In genomic region chr7:98178560-98179231, GRCm38 (mm10) we compare ENCODE assay signal across 7 mouse cellular contexts. TPM values are rescaled to one million over a fixed set of nuclear protein-coding genes. Genes with fewer than 3 reads are reported as not detected.
DNase-seq lines count a peak whose midpoint lies in the region; ATAC-seq and TF ChIP-seq lines count a peak whose summit lies in the region.

No protein-coding gene starts in this region.

- no peak overlapping the region for H3K27ac ChIP-seq in MEL (ENCODE audit: control insufficient read depth, low read depth, low read length)
- H3K27ac ChIP-seq in hindbrain, embryonic 12.5 days: no peak overlapping the region
- peak overlapping the region; percentile 56 for H3K27ac ChIP-seq in liver, adult 2 months (replicated peaks; ENCODE audit: insufficient read depth, low read depth, low read length)
- peak overlapping the region; percentile 67 for H3K27ac ChIP-seq in stomach, postnatal 0 days (replicated peaks)

- no peak for TF ChIP-seq RAD21 in MEL (IDR thresholded peaks at IDR 0.05; ENCODE audit: low read depth, low read length)

- no peak for TF ChIP-seq POLR2A in MEL (IDR thresholded peaks at IDR 0.05; ENCODE audit: control insufficient read depth in 1 of 2, insufficient read depth in 1 of 2, low read depth in 1 of 2, low read length in 2 of 2, poor library complexity in 1 of 2)
- no peak for TF ChIP-seq POLR2A in liver, adult 2 months (IDR thresholded peaks at IDR 0.05; ENCODE audit: extremely low read depth, insufficient read depth, low read length)

- H3K79me2 ChIP-seq in C2C12 (ENCODE audit: control insufficient read depth, insufficient read depth): no peaks in the 10 kb centered on the region
- no peaks in the 10 kb centered on the region for H3K79me2 ChIP-seq in MEL (ENCODE audit: control insufficient read depth, insufficient read depth, low read length, poor library complexity)
- no peaks in the 10 kb centered on the region for H3K79me2 ChIP-seq in liver, adult 2 months (ENCODE audit: control insufficient read depth, insufficient read depth, low read length)

- WGBS in hindbrain, embryonic 12.5 days: 87% methylated on average over 5 of the region's 5 CpGs
- WGBS in liver, adult 2 months: 16% methylated on average over 5 of the region's 5 CpGs
- WGBS in stomach, postnatal 0 days: 72% methylated on average over 5 of the region's 5 CpGs

- peak overlapping the region; percentile 85 for H3ac ChIP-seq in C2C12 (ENCODE audit: control insufficient read depth, insufficient read length, low read depth)

- no peaks in the 10 kb centered on the region for H3K79me3 ChIP-seq in C2C12 (ENCODE audit: low read depth)

- H3K9me3 ChIP-seq in MEL (replicated peaks; ENCODE audit: insufficient read depth, low read length): no peaks in the 10 kb centered on the region
- H3K9me3 ChIP-seq in hindbrain, embryonic 12.5 days (replicated peaks): no peaks in the 10 kb centered on the region
- H3K9me3 ChIP-seq in stomach, postnatal 0 days (ENCODE audit: control insufficient read depth, low read length): no peaks in the 10 kb centered on the region

- H3K4me3 ChIP-seq in C2C12 (ENCODE audit: insufficient read depth, poor library complexity, severe bottlenecking) (peak overlapping the region; percentile 34), MEL (ENCODE audit: control insufficient read depth in 1 of 2, insufficient read depth in 1 of 2, low read depth in 2 of 2, low read length in 2 of 2) (peak overlapping the region; percentile 85 to 89)
- peak overlapping the region; percentile 77 for H3K4me3 ChIP-seq in hindbrain, embryonic 12.5 days
- peak overlapping the region; percentile 59 for H3K4me3 ChIP-seq in liver, adult 2 months (ENCODE audit: insufficient read depth, low read depth, low read length)
- peak overlapping the region; percentile 77 for H3K4me3 ChIP-seq in stomach, postnatal 0 days (ENCODE audit: low read depth, low read length)

- H3K4me1 ChIP-seq in MEL (ENCODE audit: control insufficient read depth in 1 of 2, insufficient read depth in 2 of 2, low read length in 2 of 2): 0 out of 4 replicates have a peak, but pooled peaks cover 0 to 3% of the 10 kb centered on the region in 2 experiments
- peaks cover 21% of the 10 kb centered on the region for H3K4me1 ChIP-seq in hindbrain, embryonic 12.5 days
- H3K4me1 ChIP-seq in liver, adult 2 months (ENCODE audit: control insufficient read depth, insufficient read depth, low read length): peaks cover 11% of the 10 kb centered on the region
- 0 out of 2 replicates have a peak, but pooled peaks cover 2% of the 10 kb centered on the region for H3K4me1 ChIP-seq in stomach, postnatal 0 days (replicated peaks; ENCODE audit: control insufficient read depth, insufficient read depth)

- no peak for TF ChIP-seq EP300 in MEL (IDR thresholded peaks at IDR 0.05; ENCODE audit: low read depth in 1 of 2, low read length in 2 of 2)
- no peak for TF ChIP-seq EP300 in stomach, postnatal 0 days (optimal IDR thresholded peaks at IDR 0.05)

- H3K36me3 ChIP-seq in C2C12 (ENCODE audit: control insufficient read depth, insufficient read depth): no peaks in the 10 kb centered on the region
- no peaks in the 10 kb centered on the region for H3K36me3 ChIP-seq in MEL (ENCODE audit: control insufficient read depth in 1 of 2, insufficient read depth in 2 of 2, low read length in 2 of 2)
- H3K36me3 ChIP-seq in hindbrain, embryonic 12.5 days: no peaks in the 10 kb centered on the region
- H3K36me3 ChIP-seq in liver, adult 2 months (ENCODE audit: control insufficient read depth, insufficient read depth, low read length): no peaks in the 10 kb centered on the region
- no peaks in the 10 kb centered on the region for H3K36me3 ChIP-seq in stomach, postnatal 0 days (ENCODE audit: control insufficient read depth, insufficient read depth, low read length)

- peak overlapping the region; percentile 77 for H3K4me2 ChIP-seq in hindbrain, embryonic 12.5 days (replicated peaks)
- peak overlapping the region; percentile 84 for H3K4me2 ChIP-seq in stomach, postnatal 0 days (replicated peaks; ENCODE audit: low read depth)

- DNase-seq in MEL (ENCODE audit: low read depth, low spot score): no peak
- DNase-seq in liver, adult 2 months (ENCODE audit: extremely low read depth, low read depth, low spot score): peak; percentile 86
- DNase-seq in stomach, postnatal 0 days (ENCODE audit: low spot score): peak; percentile 40
- DNase-seq in natural killer cell, adult 2 months (ENCODE audit: low spot score in 2 of 2): no peak
- no peak for DNase-seq in spleen, postnatal 36 days (ENCODE audit: low spot score in 2 of 2)

- 0 out of 2 replicates have a peak, but pooled peaks have one; percentile 21 for ATAC-seq in hindbrain, embryonic 12.5 days (ENCODE audit: low FRiP score)
- peak; percentile 65 for ATAC-seq in stomach, postnatal 0 days (ENCODE audit: low FRiP score, low TSS enrichment)

- TF ChIP-seq CTCF in C2C12 (IDR thresholded peaks at IDR 0.05; ENCODE audit: control insufficient read depth, insufficient read depth, insufficient read length) (no peak), MEL (IDR thresholded peaks at IDR 0.05 in 2 of 3, conservative IDR thresholded peaks at IDR 0.05 in 1 of 3; ENCODE audit: control insufficient read depth in 1 of 3, insufficient read depth in 1 of 3, low read depth in 2 of 3, low read length in 3 of 3, poor library complexity in 1 of 3, severe bottlenecking in 1 of 3) (no peak)
- no peak for TF ChIP-seq CTCF in liver, adult 2 months (IDR thresholded peaks at IDR 0.05; ENCODE audit: low read depth, low read length)
- no peak for TF ChIP-seq CTCF in stomach, postnatal 0 days (IDR thresholded peaks at IDR 0.05; ENCODE audit: low read depth)

- H3K27me3 ChIP-seq in C2C12 (ENCODE audit: control insufficient read depth, insufficient read depth, insufficient read length): no peaks in the 10 kb centered on the region
- H3K27me3 ChIP-seq in MEL (ENCODE audit: control insufficient read depth in 1 of 2, insufficient read depth in 2 of 2, low read length in 2 of 2): no peaks in the 10 kb centered on the region
- H3K27me3 ChIP-seq in hindbrain, embryonic 12.5 days: peaks cover 37% of the 10 kb centered on the region
- no peaks in the 10 kb centered on the region for H3K27me3 ChIP-seq in liver, adult 2 months (ENCODE audit: control insufficient read depth, insufficient read depth, low read length)
- no peaks in the 10 kb centered on the region for H3K27me3 ChIP-seq in stomach, postnatal 0 days (ENCODE audit: control insufficient read depth, insufficient read depth, low read length)

- H3K9ac ChIP-seq in MEL (ENCODE audit: control insufficient read depth, low read depth, low read length, poor library complexity, severe bottlenecking): peak overlapping the region; percentile 71
- peak overlapping the region; percentile 69; the same call in 1 of the 2 replicates for H3K9ac ChIP-seq in hindbrain, embryonic 12.5 days
- H3K9ac ChIP-seq in liver, adult 2 months (ENCODE audit: low read depth, low read length): peak overlapping the region; percentile 58
- peak overlapping the region; percentile 71 for H3K9ac ChIP-seq in stomach, postnatal 0 days (ENCODE audit: low read length)

TF ChIP-seq in C2C12, 6 proteins besides CTCF, POLR2A, EP300 and RAD21:
- no peak for TF ChIP-seq CEBPB (IDR thresholded peaks at IDR 0.05; ENCODE audit: low read depth)
- TF ChIP-seq MAX (IDR thresholded peaks at IDR 0.05): no peak
- no peak for TF ChIP-seq MYOG (IDR thresholded peaks at IDR 0.05; ENCODE audit: control insufficient read depth, extremely low read depth, insufficient read length)

TF ChIP-seq in MEL, 35 proteins besides CTCF, POLR2A, EP300 and RAD21 (continues in another document):
- no peak for TF ChIP-seq TCF12 (IDR thresholded peaks at IDR 0.05; ENCODE audit: low read depth, low read length)
- no peak for TF ChIP-seq MAX (IDR thresholded peaks at IDR 0.05; ENCODE audit: low read length)
- no peak for TF ChIP-seq ETS1 (IDR thresholded peaks at IDR 0.05; ENCODE audit: low read depth, low read length)

RNA-seq across cellular contexts. Expression of gene Capn5, which starts 0.6 kb away (rescaled TPM):
- polyA plus RNA-seq in C2C12 (2012; fragmentation: generic; extraction: Trizol) (2.5 TPM), MEL (2012; ENCODE audit: insufficient read depth in 1 of 2, insufficient read length in 2 of 2, low read depth in 1 of 2, low replicate concordance in 2 of 2, missing spikeins in 1 of 2) (under 1 TPM in 1 of 2 experiments, not detected in 1; 0.54 TPM)
- 0.04 and 0.26 TPM in 2 replicates for total RNA-seq in MEL (2012; rRNA removed)
- polyA plus RNA-seq in hindbrain, embryonic 12.5 days (2016; fragmentation: Nextera tagmentation; extraction: Ambion mirVana): 12.3 and 12.7 TPM in 2 replicates
- 1.0 and 1.6 TPM in 2 replicates for total RNA-seq in liver, adult 2 months (2014; rRNA removed)
- polyA plus RNA-seq in liver, adult 2 months (2012; rRNA removed): 2.2 TPM in 2 replicates
- 13.2 and 16.6 TPM in 2 replicates for polyA plus RNA-seq in stomach, postnatal 0 days (2015; fragmentation: Nextera tagmentation; extraction: Ambion mirVana)

RNA-seq across cellular contexts. Expression of gene B3gnt6, which starts 20.6 kb away (rescaled TPM):
- polyA plus RNA-seq in C2C12 (2012; fragmentation: generic; extraction: Trizol) (not detected), MEL (2012; ENCODE audit: insufficient read depth in 1 of 2, insufficient read length in 2 of 2, low read depth in 1 of 2, low replicate concordance in 2 of 2, missing spikeins in 1 of 2) (under 1 TPM in 1 of 2 experiments, not detected in 1; 0.08 TPM)
- total RNA-seq in MEL (2012; rRNA removed): 0.12 TPM in 1 of 2 replicates, not detected in the other
- 0.09 TPM in 1 of 2 replicates, not detected in the other for polyA plus RNA-seq in hindbrain, embryonic 12.5 days (2016; fragmentation: Nextera tagmentation; extraction: Ambion mirVana)
- total RNA-seq in liver, adult 2 months (2014; rRNA removed): not detected in 2 replicates
- 0.04 and 0.12 TPM in 2 replicates for polyA plus RNA-seq in liver, adult 2 months (2012; rRNA removed)
- 0.23 and 0.25 TPM in 2 replicates for polyA plus RNA-seq in stomach, postnatal 0 days (2015; fragmentation: Nextera tagmentation; extraction: Ambion mirVana)

RNA-seq across cellular contexts. Expression of gene Omp, which starts 33.4 kb away (rescaled TPM):
- 0.40 TPM for polyA plus RNA-seq in C2C12 (2012; fragmentation: generic; extraction: Trizol)
- 0.08 TPM in 1 of 2 replicates, not detected in the other for total RNA-seq in MEL (2012; rRNA removed)
- under 1 TPM in 1 of 2 experiments, not detected in 1; 0.07 TPM for polyA plus RNA-seq in MEL (2012; ENCODE audit: insufficient read depth in 1 of 2, insufficient read length in 2 of 2, low read depth in 1 of 2, low replicate concordance in 2 of 2, missing spikeins in 1 of 2)
- 0.28 and 0.73 TPM in 2 replicates for polyA plus RNA-seq in hindbrain, embryonic 12.5 days (2016; fragmentation: Nextera tagmentation; extraction: Ambion mirVana)
- 0.07 and 0.18 TPM in 2 replicates for total RNA-seq in liver, adult 2 months (2014; rRNA removed)
- polyA plus RNA-seq in liver, adult 2 months (2012; rRNA removed): 0.12 and 0.22 TPM in 2 replicates
- 0.57 and 0.65 TPM in 2 replicates for polyA plus RNA-seq in stomach, postnatal 0 days (2015; fragmentation: Nextera tagmentation; extraction: Ambion mirVana)

RNA-seq across cellular contexts. Expression of gene Myo7a, which starts 59.4 kb away (rescaled TPM):
- polyA plus RNA-seq in C2C12 (2012; fragmentation: generic; extraction: Trizol) (0.06 TPM), MEL (2012; ENCODE audit: insufficient read depth in 1 of 2, insufficient read length in 2 of 2, low read depth in 1 of 2, low replicate concordance in 2 of 2, missing spikeins in 1 of 2) (1 to 10 TPM in 1 of 2 experiments, not detected in 1; 7.5 TPM)
- 1.3 and 1.4 TPM in 2 replicates for total RNA-seq in MEL (2012; rRNA removed)
- 21.9 and 22.5 TPM in 2 replicates for polyA plus RNA-seq in hindbrain, embryonic 12.5 days (2016; fragmentation: Nextera tagmentation; extraction: Ambion mirVana)
- 7.0 and 11.5 TPM in 2 replicates for total RNA-seq in liver, adult 2 months (2014; rRNA removed)
- polyA plus RNA-seq in liver, adult 2 months (2012; rRNA removed): 8.2 and 11.0 TPM in 2 replicates
- 2.1 and 2.4 TPM in 2 replicates for polyA plus RNA-seq in stomach, postnatal 0 days (2015; fragmentation: Nextera tagmentation; extraction: Ambion mirVana)

Comparison
In these comparisons a context has a peak if more than half of its experiments do, and no peak if none do; other contexts are left out.
1. H3K4me3 ChIP-seq: peak in every context shown above with its lines; median percentile 87 in MEL; 77 in hindbrain, embryonic 12.5 days; 77 in stomach, postnatal 0 days; 59 in liver, adult 2 months; 34 in C2C12.
2. DNase-seq: peak in liver, adult 2 months (single experiment) and stomach, postnatal 0 days (single experiment); none in MEL (single experiment), natural killer cell, adult 2 months (0 of 2) and spleen, postnatal 36 days (0 of 2).
3. H3K27ac ChIP-seq: peak in liver, adult 2 months (single experiment) and stomach, postnatal 0 days (single experiment); none in MEL (single experiment) and hindbrain, embryonic 12.5 days (single experiment).
4. Peak in every context shown above with its lines, with median percentiles within 50 percentile points of each other: H3K9ac ChIP-seq.